Mouse (Mus musculus): ENCODE results near the gene Rpl11. TPM values are rescaled to one million over a fixed set of nuclear protein-coding genes. Genes with fewer than 3 reads are reported as not detected.
A peak's percentile ranks its signal among the peaks of the same experiment; 100 is the strongest.
"Not testable (repeated sequence)": the region's sequence is repeated elsewhere in the genome, so short reads cannot be mapped to it uniquely, and the experiment has no call there.

The Rpl11 gene
- polyA plus RNA-seq (2014; fragmentation: Nextera tagmentation; extraction: Ambion mirVana), result 529 and 535 TPM in 2 replicates

- H3K36me3 ChIP-seq (ENCODE audit: control insufficient read depth, insufficient read depth, low read length), result peaks cover 25% of the 10 kb centered on the region
- ATAC-seq (ENCODE audit: insufficient number of reproducible peaks, low FRiP score, low TSS enrichment, low read depth) (peak; percentile 92), DNase-seq (ENCODE audit: low spot score) (peak; percentile 96)
- H3K27ac ChIP-seq (replicated peaks; ENCODE audit: low read depth, low read length), result peak within 1 kb of the TSS; percentile 92
- under 1% methylated on average over 21 of the region's 21 CpGs for WGBS
- no peaks in the 10 kb centered on the region for H3K9me3 ChIP-seq (ENCODE audit: control insufficient read depth, low read length)
- H3K9ac ChIP-seq (ENCODE audit: low read length), result peak within 1 kb of the TSS; percentile 99
- H3K4me1 ChIP-seq (ENCODE audit: control insufficient read depth, insufficient read depth, low read length), result peaks cover 12% of the 10 kb centered on the region
- peak within 1 kb of the TSS; percentile 78 for H3K4me2 ChIP-seq (ENCODE audit: low read depth, severe bottlenecking)
- peak within 1 kb of the TSS; percentile 99 for H3K4me3 ChIP-seq (ENCODE audit: low read depth, low read length)
- no peaks in the 10 kb centered on the region for H3K27me3 ChIP-seq (ENCODE audit: control insufficient read depth, insufficient read depth, low read length)
Measured at GRCm38 (mm10) chr4:136053247-136053596, at the start of gene Rpl11. Gene Rpl11, minus strand, starts transcription at chr4:136053428.

DNA sequence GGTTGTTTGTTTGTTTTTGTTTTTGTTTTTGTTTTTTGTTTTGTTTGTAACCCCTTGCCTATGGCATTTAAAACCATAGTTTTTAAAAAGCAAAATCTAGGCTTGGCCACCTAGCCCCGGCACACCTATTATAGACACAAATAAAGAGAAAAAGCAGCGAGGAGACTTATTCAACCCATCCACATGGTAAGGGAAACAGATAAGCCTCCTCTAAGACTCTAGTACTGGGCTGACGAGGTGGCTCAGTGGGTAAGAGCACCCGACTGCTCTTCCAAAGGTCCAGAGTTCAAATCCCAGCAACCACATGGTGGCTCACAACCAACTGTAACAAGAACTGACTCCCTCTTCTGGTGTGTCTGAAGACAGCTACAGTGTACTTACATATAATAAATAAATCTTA lies 48.5 kb upstream of the Rpl11 start:
- 87% methylated on average over 4 of the region's 4 CpGs for WGBS
- not testable (repeated sequence) for H3K27ac ChIP-seq (replicated peaks; ENCODE audit: low read depth, low read length); H3K4me2 ChIP-seq (ENCODE audit: low read depth, severe bottlenecking); DNase-seq (ENCODE audit: low spot score); ATAC-seq (ENCODE audit: insufficient number of reproducible peaks, low FRiP score, low TSS enrichment, low read depth); H3K27me3 ChIP-seq (ENCODE audit: control insufficient read depth, insufficient read depth, low read length); H3K36me3 ChIP-seq (ENCODE audit: control insufficient read depth, insufficient read depth, low read length); H3K9ac ChIP-seq (ENCODE audit: low read length); H3K4me3 ChIP-seq (ENCODE audit: low read depth, low read length); H3K9me3 ChIP-seq (ENCODE audit: control insufficient read depth, low read length)
- peaks cover 14% of the 10 kb centered on the region for H3K4me1 ChIP-seq (ENCODE audit: control insufficient read depth, insufficient read depth, low read length)

- Histone ChIP-seq H3K27ac (replicated peaks; ENCODE audit: low read depth, low read length) (no peak overlapping the region), H3K27me3 (ENCODE audit: control insufficient read depth, insufficient read depth, low read length) (no peaks in the 10 kb centered on the region), H3K9me3 (ENCODE audit: control insufficient read depth, low read length) (no peaks in the 10 kb centered on the region), H3K4me1 (ENCODE audit: control insufficient read depth, insufficient read depth, low read length) (peaks cover 14% of the 10 kb centered on the region), H3K4me2 (ENCODE audit: low read depth, severe bottlenecking) (no peak overlapping the region), H3K36me3 (ENCODE audit: control insufficient read depth, insufficient read depth, low read length) (no peaks in the 10 kb centered on the region), H3K4me3 (ENCODE audit: low read depth, low read length) (no peak overlapping the region), H3K9ac (ENCODE audit: low read length) (no peak overlapping the region)
- 66% methylated on average over 12 of the region's 12 CpGs for WGBS
- DNase-seq (ENCODE audit: low spot score) (no peak), ATAC-seq (ENCODE audit: insufficient number of reproducible peaks, low FRiP score, low TSS enrichment, low read depth) (no peak)
Measured at GRCm38 (mm10) chr4:136100396-136101070, 47.3 kb upstream of the Rpl11 start.

DNA sequence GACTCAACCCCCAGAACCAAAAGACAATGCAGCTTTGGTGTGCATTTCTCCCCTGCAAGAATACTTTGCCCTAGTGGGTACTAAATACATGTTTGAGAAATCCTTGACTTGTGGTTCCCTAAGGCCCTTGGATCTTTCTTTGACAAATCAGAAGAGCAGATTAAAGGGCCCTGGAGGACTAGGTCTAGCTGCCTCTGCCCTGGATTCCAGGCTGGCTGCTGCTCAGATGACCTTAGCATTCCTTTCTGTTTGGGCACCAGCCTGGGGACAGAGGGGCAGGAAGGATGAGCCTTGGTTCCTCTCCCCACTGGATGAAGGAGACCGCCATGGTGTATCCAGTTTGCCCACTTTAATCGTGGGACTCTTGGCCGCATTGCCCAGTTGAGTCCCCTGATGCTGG lies 45.2 kb upstream of the Rpl11 start:
- no peaks in the 10 kb centered on the region for H3K4me1 ChIP-seq (ENCODE audit: control insufficient read depth, insufficient read depth, low read length)
- no peaks in the 10 kb centered on the region for H3K9me3 ChIP-seq (ENCODE audit: control insufficient read depth, low read length)
- H3K4me2 ChIP-seq (ENCODE audit: low read depth, severe bottlenecking), result no peak overlapping the region
- DNase-seq (ENCODE audit: low spot score), result no peak
- H3K27ac ChIP-seq (replicated peaks; ENCODE audit: low read depth, low read length), result no peak overlapping the region
- H3K27me3 ChIP-seq (ENCODE audit: control insufficient read depth, insufficient read depth, low read length), result no peaks in the 10 kb centered on the region
- ATAC-seq (ENCODE audit: insufficient number of reproducible peaks, low FRiP score, low TSS enrichment, low read depth), result no peak
- no peak overlapping the region for H3K4me3 ChIP-seq (ENCODE audit: low read depth, low read length)
- no peaks in the 10 kb centered on the region for H3K36me3 ChIP-seq (ENCODE audit: control insufficient read depth, insufficient read depth, low read length)
- WGBS, result 88% methylated on average over 3 of the region's 3 CpGs
- H3K9ac ChIP-seq (ENCODE audit: low read length), result no peak overlapping the region

- no peak for ATAC-seq (ENCODE audit: insufficient number of reproducible peaks, low FRiP score, low TSS enrichment, low read depth)
Measured at GRCm38 (mm10) chr4:136096446-136097113, 43.4 kb upstream of the Rpl11 start.

GRCm38 (mm10) chr4:136095490-136096105 lies 42.4 kb upstream of the Rpl11 start:
- ATAC-seq (ENCODE audit: insufficient number of reproducible peaks, low FRiP score, low TSS enrichment, low read depth) (no peak), DNase-seq (ENCODE audit: low spot score) (no peak)
- Histone ChIP-seq H3K27me3 (ENCODE audit: control insufficient read depth, insufficient read depth, low read length) (no peaks in the 10 kb centered on the region), H3K36me3 (ENCODE audit: control insufficient read depth, insufficient read depth, low read length) (no peaks in the 10 kb centered on the region), H3K4me2 (ENCODE audit: low read depth, severe bottlenecking) (no peak overlapping the region), H3K9ac (ENCODE audit: low read length) (no peak overlapping the region), H3K9me3 (ENCODE audit: control insufficient read depth, low read length) (no peaks in the 10 kb centered on the region), H3K4me1 (ENCODE audit: control insufficient read depth, insufficient read depth, low read length) (no peaks in the 10 kb centered on the region), H3K27ac (replicated peaks; ENCODE audit: low read depth, low read length) (no peak overlapping the region), H3K4me3 (ENCODE audit: low read depth, low read length) (no peak overlapping the region)
- WGBS, result 76% methylated on average over 9 of the region's 9 CpGs

More at GRCm38 (mm10) chr4:136096446-136097113, 43.4 kb upstream of the Rpl11 start:
- H3K9me3 ChIP-seq (ENCODE audit: control insufficient read depth, low read length), result no peaks in the 10 kb centered on the region
- H3K4me3 ChIP-seq (ENCODE audit: low read depth, low read length), result no peak overlapping the region
- 61% methylated on average over 11 of the region's 11 CpGs for WGBS
- no peaks in the 10 kb centered on the region for H3K36me3 ChIP-seq (ENCODE audit: control insufficient read depth, insufficient read depth, low read length)
- H3K4me2 ChIP-seq (ENCODE audit: low read depth, severe bottlenecking), result no peak overlapping the region
- no peaks in the 10 kb centered on the region for H3K4me1 ChIP-seq (ENCODE audit: control insufficient read depth, insufficient read depth, low read length)
- DNase-seq (ENCODE audit: low spot score), result no peak
- no peaks in the 10 kb centered on the region for H3K27me3 ChIP-seq (ENCODE audit: control insufficient read depth, insufficient read depth, low read length)
- no peak overlapping the region for H3K27ac ChIP-seq (replicated peaks; ENCODE audit: low read depth, low read length)
- no peak overlapping the region for H3K9ac ChIP-seq (ENCODE audit: low read length)

DNA sequence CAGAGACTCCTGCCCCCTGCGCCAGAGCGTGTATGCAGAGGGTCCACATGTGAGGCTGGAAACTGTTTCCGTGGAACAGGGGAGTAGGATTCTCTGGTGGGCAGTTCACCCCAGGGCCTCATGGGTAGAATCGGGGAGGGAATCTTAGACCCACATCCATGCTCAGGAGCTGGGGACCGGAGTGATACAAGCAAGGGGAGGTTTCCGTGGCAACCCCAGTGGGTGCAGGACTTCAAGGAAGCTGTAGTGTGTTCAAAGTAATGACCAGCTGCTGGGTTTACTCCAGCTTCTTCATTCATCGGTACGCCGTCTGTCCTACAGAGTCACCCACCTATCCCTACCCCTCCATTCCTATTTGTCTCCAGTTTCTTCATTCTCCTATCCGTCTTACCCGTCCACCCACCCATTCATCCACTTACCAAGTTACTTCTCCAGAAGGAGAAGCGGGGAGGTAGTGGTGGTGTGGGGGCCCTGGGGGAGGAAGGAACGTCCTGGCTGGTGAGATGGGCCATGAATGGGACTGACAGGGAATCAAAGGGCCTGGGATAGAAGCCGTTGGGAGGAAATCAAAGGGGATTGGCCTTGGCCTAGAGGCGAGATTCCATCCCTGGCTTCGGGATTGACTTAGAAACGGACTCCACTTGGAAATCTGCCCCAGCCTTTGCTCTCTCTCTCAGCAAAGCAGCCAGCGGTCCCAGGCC lies 41.4 kb upstream of the Rpl11 start:
- no peak for ATAC-seq (ENCODE audit: insufficient number of reproducible peaks, low FRiP score, low TSS enrichment, low read depth)
- 81% methylated on average over 18 of the region's 18 CpGs for WGBS
- Histone ChIP-seq H3K4me2 (ENCODE audit: low read depth, severe bottlenecking) (no peak overlapping the region), H3K4me1 (ENCODE audit: control insufficient read depth, insufficient read depth, low read length) (no peaks in the 10 kb centered on the region), H3K9ac (ENCODE audit: low read length) (no peak overlapping the region), H3K36me3 (ENCODE audit: control insufficient read depth, insufficient read depth, low read length) (no peaks in the 10 kb centered on the region), H3K27me3 (ENCODE audit: control insufficient read depth, insufficient read depth, low read length) (no peaks in the 10 kb centered on the region), H3K4me3 (ENCODE audit: low read depth, low read length) (no peak overlapping the region), H3K27ac (replicated peaks; ENCODE audit: low read depth, low read length) (no peak overlapping the region), H3K9me3 (ENCODE audit: control insufficient read depth, low read length) (no peaks in the 10 kb centered on the region)
- DNase-seq (ENCODE audit: low spot score), result no peak

GRCm38 (mm10) chr4:136092498-136092897 lies 39.3 kb upstream of the Rpl11 start:
- Histone ChIP-seq H3K9me3 (ENCODE audit: control insufficient read depth, low read length) (no peaks in the 10 kb centered on the region), H3K27me3 (ENCODE audit: control insufficient read depth, insufficient read depth, low read length) (no peaks in the 10 kb centered on the region), H3K4me2 (ENCODE audit: low read depth, severe bottlenecking) (no peak overlapping the region), H3K27ac (replicated peaks; ENCODE audit: low read depth, low read length) (no peak overlapping the region), H3K36me3 (ENCODE audit: control insufficient read depth, insufficient read depth, low read length) (no peaks in the 10 kb centered on the region), H3K4me1 (ENCODE audit: control insufficient read depth, insufficient read depth, low read length) (peaks cover 3% of the 10 kb centered on the region; the same call in 1 of the 2 replicates), H3K4me3 (ENCODE audit: low read depth, low read length) (no peak overlapping the region), H3K9ac (ENCODE audit: low read length) (no peak overlapping the region)
- DNase-seq (ENCODE audit: low spot score), result no peak
- 90% methylated on average over 7 of the region's 7 CpGs for WGBS
- no peak for ATAC-seq (ENCODE audit: insufficient number of reproducible peaks, low FRiP score, low TSS enrichment, low read depth)
